Mouse (Mus musculus) liver, postnatal 0 days (tissue): Measurements from ENCODE around the gene Gm26602.

ENCODE experiments used
- CTCF ChIP-seq: sonication (generic); IDR thresholded peaks from 2 replicates; pipeline ENCODE4 v1.5.1; 2016; ENCODE audit warnings: antibody characterized with exemption, low read depth
- EP300 ChIP-seq: IDR thresholded peaks from 2 replicates; pipeline ENCODE4 v1.6.1; 2016; ENCODE audit warnings: antibody characterized with exemption, low read depth, mild to moderate bottlenecking

GRCm38 (mm10) chr10:79921572-79921971 is 10.9 kb downstream of the Gm26602 start:
- TF ChIP-seq CTCF = no peak
- no peak for TF ChIP-seq EP300
